Comparison of ENCODE assay signal across 17 mouse cellular contexts in genomic region chr19:24812861-24813293, GRCm38 (mm10). TPM values are rescaled to one million over a fixed set of nuclear protein-coding genes. Genes with fewer than 3 reads are reported as not detected.
DNase-seq lines count a peak whose midpoint lies in the region; ATAC-seq and TF ChIP-seq lines count a peak whose summit lies in the region.
"Had no signal": no experiment of that assay in that cellular context is flagged by ENCODE, and none has a peak within 500 bp of the region (broad histone marks: within the 10 kb centered on the region; RNA-seq: fewer than 3 reads in every experiment).

No protein-coding gene starts in this region.

- 23% methylated on average over 8 of the region's 8 CpGs for WGBS in hindbrain, embryonic 14.5 days
- WGBS in midbrain, embryonic 15.5 days = 19% methylated on average over 8 of the region's 8 CpGs
- 93% methylated on average over 8 of the region's 8 CpGs for WGBS in thymus, adult 2 months

- peak; percentile 79; the same call in 1 of the 2 replicates for ATAC-seq in hindbrain, embryonic 14.5 days (ENCODE audit: low FRiP score)
- ATAC-seq in midbrain, embryonic 15.5 days (replicated peaks) = peak; percentile 72; the same call in 1 of the 2 replicates

- intact Hi-C loops in heart, postnatal 14 days (cut with DNase I) = no loop called here

- TF ChIP-seq POLR2A in brain, embryonic 14.5 days (IDR thresholded peaks at IDR 0.05; ENCODE audit: borderline replicate concordance, extremely low read depth, insufficient read depth, insufficient read length, poor library complexity, severe bottlenecking) = no peak
- no peak for TF ChIP-seq POLR2A in thymus, adult 2 months (IDR thresholded peaks at IDR 0.05; ENCODE audit: control insufficient read depth, extremely low read depth, insufficient read depth, low read length, poor library complexity)

- no peak overlapping the region for H3K27ac ChIP-seq in hindbrain, embryonic 14.5 days
- no peak overlapping the region for H3K27ac ChIP-seq in midbrain, embryonic 15.5 days
- no peak overlapping the region for H3K27ac ChIP-seq in thymus, adult 2 months (ENCODE audit: control insufficient read depth, insufficient read depth, low read length)
- H3K27ac ChIP-seq: gastrocnemius, adult 2 months; heart, embryonic 10.5 days had no signal

- H3K36me3 ChIP-seq in hindbrain, embryonic 14.5 days (replicated peaks; ENCODE audit: control insufficient read depth, insufficient read depth) = no peaks in the 10 kb centered on the region
- H3K36me3 ChIP-seq in midbrain, embryonic 15.5 days (replicated peaks) = no peaks in the 10 kb centered on the region
- no peaks in the 10 kb centered on the region for H3K36me3 ChIP-seq in thymus, adult 2 months (ENCODE audit: control insufficient read depth, insufficient read depth, low read length)

- no peaks in the 10 kb centered on the region for H3K4me1 ChIP-seq in hindbrain, embryonic 14.5 days (replicated peaks; ENCODE audit: control insufficient read depth, insufficient read depth, low read length)
- peaks cover 7% of the 10 kb centered on the region; the same call in 1 of the 2 replicates for H3K4me1 ChIP-seq in midbrain, embryonic 15.5 days
- H3K4me1 ChIP-seq in thymus, adult 2 months (replicated peaks; ENCODE audit: control insufficient read depth, insufficient read depth, low read length) = no peaks in the 10 kb centered on the region

- DNase-seq in brain, embryonic 14.5 days (ENCODE audit: low read depth) = peak; percentile 83
- DNase-seq in embryo, embryonic 11 days = peak; percentile 62
- no peak for DNase-seq in hindbrain, embryonic 14.5 days (ENCODE audit: low spot score)
- DNase-seq in thymus, postnatal 4 days = no peak
- no peak for DNase-seq in heart, postnatal 14 days
- no peak for DNase-seq in kidney, adult 11 months
- no peak for DNase-seq in thymus, adult 2 months
- DNase-seq: cerebellum, postnatal 25 days; gastrocnemius, adult 2 months; heart, postnatal 4 days; kidney, adult 2 months; lung, adult 18-20 months; lung, postnatal 4 days had no signal

- H3K9me3 ChIP-seq in hindbrain, embryonic 14.5 days (ENCODE audit: control insufficient read depth, low read length) = no peaks in the 10 kb centered on the region
- no peaks in the 10 kb centered on the region for H3K9me3 ChIP-seq in midbrain, embryonic 15.5 days
- H3K9me3 ChIP-seq: heart, embryonic 10.5 days had no signal

- no peak overlapping the region for H3K4me3 ChIP-seq in hindbrain, embryonic 14.5 days (replicated peaks; ENCODE audit: low read length)
- no peak overlapping the region for H3K4me3 ChIP-seq in midbrain, embryonic 15.5 days
- H3K4me3 ChIP-seq in thymus, adult 2 months (ENCODE audit: control insufficient read depth, insufficient read depth, low read length) = no peak overlapping the region
- H3K4me3 ChIP-seq: erythroblast, embryonic 14.5 days; gastrocnemius, adult 2 months; heart, embryonic 10.5 days had no signal

- TF ChIP-seq CTCF in brain, embryonic 14.5 days (IDR thresholded peaks at IDR 0.05; ENCODE audit: borderline replicate concordance, extremely low read depth, insufficient read depth, insufficient read length) = no peak
- no peak for TF ChIP-seq CTCF in thymus, adult 2 months (IDR thresholded peaks at IDR 0.05; ENCODE audit: borderline replicate concordance, control insufficient read depth, extremely low read depth, insufficient read depth, low read length, poor library complexity)

- no peak overlapping the region for H3K4me2 ChIP-seq in hindbrain, embryonic 14.5 days (replicated peaks)
- H3K4me2 ChIP-seq in midbrain, embryonic 15.5 days = no peak overlapping the region

- no peak overlapping the region for H3K9ac ChIP-seq in hindbrain, embryonic 14.5 days
- no peak overlapping the region for H3K9ac ChIP-seq in midbrain, embryonic 15.5 days

- peaks cover 30% of the 10 kb centered on the region for H3K27me3 ChIP-seq in hindbrain, embryonic 14.5 days (ENCODE audit: control insufficient read depth, insufficient read depth, low read length)
- H3K27me3 ChIP-seq in midbrain, embryonic 15.5 days (replicated peaks) = peaks cover 14% of the 10 kb centered on the region; the same call in 1 of the 2 replicates
- H3K27me3 ChIP-seq in thymus, adult 2 months (ENCODE audit: control insufficient read depth, insufficient read depth, low read length) = no peaks in the 10 kb centered on the region

RNA-seq across cellular contexts. Expression of gene Pgm5, which starts 48.8 kb away (rescaled TPM):
- 3.4 and 6.7 TPM in 2 replicates for polyA plus RNA-seq in brain, embryonic 14.5 days (2012; rRNA removed)
- polyA plus RNA-seq in hindbrain, embryonic 14.5 days (2014; fragmentation: Nextera tagmentation; extraction: Ambion mirVana) = 1.1 and 1.5 TPM in 2 replicates
- 0.44 and 0.74 TPM in 2 replicates for polyA plus RNA-seq in midbrain, embryonic 15.5 days (2015; fragmentation: Nextera tagmentation; extraction: Ambion mirVana)
- total RNA-seq in heart, postnatal 14 days (2021) = 10 to 100 TPM; 84.6 to 88.8 TPM
- polyA plus RNA-seq in thymus, adult 2 months (2012; rRNA removed) = 4.4 and 7.2 TPM in 2 replicates
- total RNA-seq: MEL had no signal
- polyA plus RNA-seq: erythroblast, embryonic 14.5 days had no signal

Comparison
In these comparisons a context has a peak if more than half of its experiments do, and no peak if none do; other contexts are left out.
1. DNase-seq: peak in brain, embryonic 14.5 days (single experiment) and embryo, embryonic 11 days (single experiment); none in hindbrain, embryonic 14.5 days (single experiment), thymus, postnatal 4 days (single experiment), heart, postnatal 14 days (0 of 2), kidney, adult 11 months (single experiment) and thymus, adult 2 months (single experiment).